Mouse (Mus musculus) macrophage (primary cell): Measurements from ENCODE around the gene Slc25a51. TPM values are rescaled to one million over a fixed set of nuclear protein-coding genes. Genes with fewer than 3 reads are reported as not detected.
"Not testable (repeated sequence)": the region's sequence is repeated elsewhere in the genome, so short reads cannot be mapped to it uniquely, and the experiment has no call there.

Experiments used
- H3K27ac ChIP-seq: fragments of 350-480 bp; formaldehyde crosslinking; 2 replicates; pipeline ENCODE4 v1.9.0; 2021
- H3K36me3 ChIP-seq: fragments of 350-480 bp; formaldehyde crosslinking; 2 replicates; pipeline ENCODE4 v1.9.0; 2021; ENCODE audit errors: inconsistent target
- H3K4me3 ChIP-seq: fragments of 350-480 bp; formaldehyde crosslinking; 2 replicates; pipeline ENCODE4 v1.9.0; 2021; ENCODE audit errors: inconsistent target
- H3K79me2 ChIP-seq: fragments of 350-480 bp; formaldehyde crosslinking; 2 replicates; pipeline ENCODE4 v1.9.0; 2021; ENCODE audit errors: inconsistent target
- WGBS: methylation state at CpG from one replicate; pipeline ENCODE4 v1.1.7; 2026; ENCODE audit warnings: inconsistent platforms; ENCODE audit not compliant: missing documents; 5-methylcytosine and 5-hydroxymethylcytosine counted together
- polyA plus RNA-seq: library from polyadenylated mRNA; stranded (reverse); fragments of 250-400 nt; gene quantifications from 3 replicates; pipeline ENCODE4 v1.2.4, GENCODE M21; 2018; ENCODE audit warnings: inconsistent platforms

The Slc25a51 gene
- polyA plus RNA-seq, 1 experiment from 2014 or later = 48.2 TPM

GRCm38 (mm10) chr4:45399421-45400210, 8.9 kb downstream of the Slc25a51 start:
- WGBS = 95% methylated on average over 45 of the region's 45 CpGs
- Histone ChIP-seq H3K36me3 (peaks cover 11% of the 10 kb centered on the region; the same call in 1 of the 2 replicates), H3K79me2 (peaks cover 78% of the 10 kb centered on the region), H3K4me3 (no peak overlapping the region), H3K27ac (no peak overlapping the region)

DNA sequence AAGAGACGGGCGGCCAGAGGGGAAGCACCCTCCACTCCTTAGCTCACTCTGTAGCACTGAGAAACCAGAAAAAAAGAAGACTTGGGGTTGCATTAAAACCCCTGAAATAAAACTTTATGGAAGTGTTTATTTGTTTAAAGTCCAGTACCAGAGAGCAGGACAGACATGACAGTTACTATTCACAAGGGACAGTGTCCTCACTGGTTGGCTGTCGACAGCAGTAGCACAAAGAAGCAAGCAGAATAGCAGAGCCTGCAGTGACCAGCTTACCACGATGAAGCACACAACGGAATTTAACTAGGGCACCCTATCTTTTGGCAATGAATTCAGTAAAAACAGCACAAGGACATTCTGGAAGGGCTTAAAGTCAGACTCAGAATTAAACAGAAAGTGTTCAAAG, 10.3 kb downstream of the Slc25a51 start:
- not testable (repeated sequence) for H3K4me3 ChIP-seq, H3K27ac ChIP-seq
- 71% methylated on average over 5 of the region's 5 CpGs for WGBS
- Histone ChIP-seq H3K79me2 (peaks cover 65% of the 10 kb centered on the region), H3K36me3 (peaks cover 11% of the 10 kb centered on the region; the same call in 1 of the 2 replicates)

GRCm38 (mm10) chr4:45396211-45396610, 12.4 kb downstream of the Slc25a51 start:
- H3K27ac ChIP-seq, H3K4me3 ChIP-seq: not testable (repeated sequence)
- Histone ChIP-seq H3K36me3 (peaks cover 11% of the 10 kb centered on the region; the same call in 1 of the 2 replicates), H3K79me2 (peaks cover 44% of the 10 kb centered on the region)
- WGBS = 15% methylated on average over 5 of the region's 6 CpGs

- Histone ChIP-seq H3K4me3 (no peak overlapping the region), H3K36me3 (no peaks in the 10 kb centered on the region), H3K79me2 (peaks cover 18% of the 10 kb centered on the region; the same call in 1 of the 2 replicates), H3K27ac (no peak overlapping the region)
- WGBS = 34% methylated on average over 5 of the region's 5 CpGs
Measured at GRCm38 (mm10) chr4:45393658-45394057, 14.9 kb downstream of the Slc25a51 start.

GRCm38 (mm10) chr4:45392994-45393393, 15.6 kb downstream of the Slc25a51 start:
- Histone ChIP-seq H3K36me3 (no peaks in the 10 kb centered on the region), H3K79me2 (peaks cover 11% of the 10 kb centered on the region; the same call in 1 of the 2 replicates), H3K27ac (no peak overlapping the region), H3K4me3 (no peak overlapping the region)
- 17% methylated on average over 8 of the region's 8 CpGs for WGBS

DNA sequence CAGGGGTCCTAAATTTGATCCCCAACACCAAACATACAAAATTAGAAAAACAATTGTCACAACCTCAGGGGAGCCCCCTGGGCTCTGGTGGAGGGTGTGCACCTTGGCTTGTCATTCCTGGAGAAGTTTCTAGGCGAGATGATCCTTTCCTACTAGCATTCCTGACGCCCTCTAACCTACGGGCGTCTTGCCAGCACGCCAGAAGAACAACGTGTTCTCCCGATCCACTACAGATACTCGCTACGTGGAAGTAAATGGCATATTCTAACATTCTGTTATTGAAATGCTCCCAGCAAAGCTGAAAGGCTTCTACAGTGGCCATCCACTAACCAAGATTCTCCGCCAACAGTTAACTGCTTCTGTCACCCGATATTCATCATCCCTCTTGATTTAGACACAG, 16.0 kb downstream of the Slc25a51 start:
- Histone ChIP-seq H3K4me3 (no peak overlapping the region), H3K79me2 (peaks cover 7% of the 10 kb centered on the region; the same call in 1 of the 2 replicates), H3K36me3 (no peaks in the 10 kb centered on the region), H3K27ac (no peak overlapping the region)
- 56% methylated on average over 11 of the region's 11 CpGs for WGBS

GRCm38 (mm10) chr4:45392099-45392498, 16.5 kb downstream of the Slc25a51 start:
- WGBS = 66% methylated on average over 4 of the region's 4 CpGs
- no peak overlapping the region for H3K4me3 ChIP-seq
- no peak overlapping the region for H3K27ac ChIP-seq
- H3K36me3 ChIP-seq = no peaks in the 10 kb centered on the region
- H3K79me2 ChIP-seq = peaks cover 3% of the 10 kb centered on the region; the same call in 1 of the 2 replicates

GRCm38 (mm10) chr4:45387296-45387695, 21.3 kb downstream of the Slc25a51 start:
- not testable (repeated sequence) for H3K4me3 ChIP-seq, H3K36me3 ChIP-seq, H3K27ac ChIP-seq, H3K79me2 ChIP-seq
- 95% methylated on average over 5 of the region's 5 CpGs for WGBS

DNA sequence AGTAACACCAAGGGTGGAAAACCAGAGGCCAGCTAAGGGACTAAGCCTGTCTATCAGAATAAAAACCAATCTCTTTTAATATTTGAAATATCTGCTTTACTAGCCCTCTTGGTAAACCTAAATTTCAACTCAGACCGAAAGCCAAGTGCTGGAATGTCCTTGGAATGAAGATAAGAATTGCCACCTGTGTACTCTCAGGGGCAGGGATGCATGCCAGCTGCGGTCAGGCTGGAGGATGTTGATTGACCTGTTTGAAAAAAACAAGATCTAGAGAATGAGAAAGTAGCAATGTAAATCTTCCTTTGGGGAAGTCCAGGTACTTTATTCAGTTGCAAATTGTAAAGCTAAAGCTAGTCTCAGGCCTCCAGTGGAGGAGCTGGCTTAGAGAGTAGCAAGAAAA, 26.4 kb downstream of the Slc25a51 start:
- not testable (repeated sequence) for H3K36me3 ChIP-seq, H3K79me2 ChIP-seq, H3K27ac ChIP-seq, H3K4me3 ChIP-seq
- WGBS = 87% methylated on average over 2 of the region's 2 CpGs

GRCm38 (mm10) chr4:45380903-45381580, 27.5 kb downstream of the Slc25a51 start:
- 92% methylated on average over 9 of the region's 10 CpGs for WGBS
- H3K79me2 ChIP-seq, H3K36me3 ChIP-seq, H3K27ac ChIP-seq, H3K4me3 ChIP-seq: not testable (repeated sequence)

- Histone ChIP-seq H3K4me3 (no peak overlapping the region), H3K27ac (no peak overlapping the region), H3K36me3 (peaks cover 44% of the 10 kb centered on the region), H3K79me2 (no peaks in the 10 kb centered on the region)
- 94% methylated on average over 4 of the region's 4 CpGs for WGBS
Measured at GRCm38 (mm10) chr4:45376573-45376972, 32.0 kb downstream of the Slc25a51 start.

GRCm38 (mm10) chr4:45374879-45375278, 33.7 kb downstream of the Slc25a51 start:
- 100% methylated on average over 5 of the region's 5 CpGs for WGBS
- Histone ChIP-seq H3K36me3 (peaks cover 59% of the 10 kb centered on the region), H3K4me3 (no peak overlapping the region)

DNA sequence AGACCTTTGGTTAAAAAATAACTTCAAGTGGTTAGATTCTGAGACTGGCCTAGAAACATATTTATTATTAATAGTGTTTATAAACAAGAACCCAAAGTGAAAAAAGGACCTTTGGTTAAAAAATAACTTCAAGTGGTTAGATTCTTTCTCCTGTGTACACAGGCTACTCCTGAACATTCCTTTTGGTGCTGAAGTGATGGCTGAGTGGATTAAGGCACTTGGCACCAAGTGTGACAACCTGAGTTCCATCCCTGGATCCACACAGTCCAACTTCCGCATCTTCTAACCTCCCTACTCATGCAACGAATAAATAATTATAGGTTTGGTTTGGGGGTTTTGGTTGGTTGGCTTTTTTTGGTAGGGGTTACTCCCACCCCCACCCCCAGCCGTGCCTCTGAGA, 37.3 kb downstream of the Slc25a51 start:
- no peak overlapping the region for H3K27ac ChIP-seq
- no peak overlapping the region for H3K4me3 ChIP-seq
- peaks cover 51% of the 10 kb centered on the region for H3K36me3 ChIP-seq
- no peaks in the 10 kb centered on the region for H3K79me2 ChIP-seq
- 97% methylated on average over 3 of the region's 3 CpGs for WGBS

More at GRCm38 (mm10) chr4:45374879-45375278, 33.7 kb downstream of the Slc25a51 start:
- no peak overlapping the region for H3K27ac ChIP-seq
- H3K79me2 ChIP-seq = no peaks in the 10 kb centered on the region

DNA sequence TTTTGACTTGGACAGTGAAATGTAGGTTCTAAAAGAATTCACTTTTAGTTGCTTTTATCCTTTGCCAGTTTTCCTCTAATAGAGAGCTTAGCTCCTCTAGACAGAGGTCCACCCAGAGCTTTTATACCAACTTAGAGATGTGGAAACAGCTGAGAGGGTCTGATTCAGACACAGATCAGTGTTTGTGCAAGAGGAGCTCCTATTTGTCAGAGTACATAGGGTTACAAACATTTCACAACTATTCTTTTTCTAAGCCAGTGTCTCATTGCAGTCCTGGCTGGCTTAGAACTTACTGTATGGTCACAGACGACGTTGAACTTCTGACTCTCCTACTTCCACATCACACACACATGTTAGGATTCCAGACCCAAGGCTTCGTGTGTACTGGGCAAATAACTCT, 51.9 kb downstream of the Slc25a51 start:
- H3K4me3 ChIP-seq = no peak overlapping the region
- WGBS = 76% methylated on average over 3 of the region's 3 CpGs
- peaks cover 9% of the 10 kb centered on the region for H3K36me3 ChIP-seq
- H3K27ac ChIP-seq = no peak overlapping the region
- H3K79me2 ChIP-seq = peaks cover 62% of the 10 kb centered on the region; the same call in 1 of the 2 replicates
